Mouse (Mus musculus): ENCODE measurements at regions not wholly inside any gene's neighbourhood (a gene's known extent, or its start where the extent isn't known, plus 50 kb on each side); places are given as distances from the start of the nearest gene placed in this dataset.

GRCm38 (mm10) chr2:173930606-173931177 is 145.4 kb upstream of the Stx16 start:
- in situ Hi-C loops (cut with MboI, MseI) = no loop called here

GRCm38 (mm10) chr2:173935706-173936105 is 140.4 kb upstream of the Stx16 start:
- in situ Hi-C loops (cut with MboI, MseI) = no loop called here

GRCm38 (mm10) chr2:173937531-173938439 is 138.3 kb upstream of the Stx16 start:
- in situ Hi-C loops (cut with MboI, MseI) = no loop called here

GRCm38 (mm10) chr2:173938440-173938787 is 137.7 kb upstream of the Stx16 start:
- in situ Hi-C loops (cut with MboI, MseI) = no loop called here

- in situ Hi-C loops (cut with MboI, MseI) = no loop called here
Measured at GRCm38 (mm10) chr2:173945441-173945840, 130.7 kb upstream of the Stx16 start.

- in situ Hi-C loops (cut with MboI, MseI) = no loop called here
Measured at GRCm38 (mm10) chr2:173948586-173948985, 127.5 kb upstream of the Stx16 start.

- in situ Hi-C loops (cut with MboI, MseI) = no loop called here
Measured at GRCm38 (mm10) chr2:173950164-173950891, 125.8 kb upstream of the Stx16 start.

GRCm38 (mm10) chr2:173966111-173966510 is 110.0 kb upstream of the Stx16 start:
- in situ Hi-C loops (cut with MboI, MseI) = no loop called here

- in situ Hi-C loops (cut with MboI, MseI) = loop anchor here (10.0 kb wide), 1 partner anchor 1666 kb away; no protein-coding TSS in a partner anchor
Measured at GRCm38 (mm10) chr2:173970789-173971188, 105.3 kb upstream of the Stx16 start.

GRCm38 (mm10) chr2:173976314-173977053 is 99.6 kb upstream of the Stx16 start:
- in situ Hi-C loops (cut with MboI, MseI) = loop anchor here (10.0 kb wide), 1 partner anchor 1672 kb away; no protein-coding TSS in a partner anchor

- in situ Hi-C loops (cut with MboI, MseI) = loop anchor here (10.0 kb wide), 1 partner anchor 1673 kb away; no protein-coding TSS in a partner anchor
Measured at GRCm38 (mm10) chr2:173977236-173978053, 98.7 kb upstream of the Stx16 start.

GRCm38 (mm10) chr2:173978138-173978765 is 97.9 kb upstream of the Stx16 start:
- in situ Hi-C loops (cut with MboI, MseI) = loop anchor here (10.0 kb wide), 1 partner anchor 1673 kb away; no protein-coding TSS in a partner anchor

GRCm38 (mm10) chr2:173981036-173981435 is 95.1 kb upstream of the Stx16 start:
- in situ Hi-C loops (cut with MboI, MseI) = no loop called here

- in situ Hi-C loops (cut with MboI, MseI) = no loop called here
Measured at GRCm38 (mm10) chr2:173987516-173987915, 88.6 kb upstream of the Stx16 start.

- in situ Hi-C loops (cut with MboI, MseI) = no loop called here
Measured at GRCm38 (mm10) chr2:173987921-173988320, 88.2 kb upstream of the Stx16 start.

GRCm38 (mm10) chr2:173988641-173989336 is 87.3 kb upstream of the Stx16 start:
- in situ Hi-C loops (cut with MboI, MseI) = no loop called here

GRCm38 (mm10) chr2:173990664-173991063 is 85.4 kb upstream of the Stx16 start:
- in situ Hi-C loops (cut with MboI, MseI) = no loop called here

GRCm38 (mm10) chr2:173991447-173991846 is 84.7 kb upstream of the Stx16 start:
- in situ Hi-C loops (cut with MboI, MseI) = no loop called here

- in situ Hi-C loops (cut with MboI, MseI) = no loop called here
Measured at GRCm38 (mm10) chr2:173992041-173992440, 84.1 kb upstream of the Stx16 start.
